In the genomic region with DNA sequence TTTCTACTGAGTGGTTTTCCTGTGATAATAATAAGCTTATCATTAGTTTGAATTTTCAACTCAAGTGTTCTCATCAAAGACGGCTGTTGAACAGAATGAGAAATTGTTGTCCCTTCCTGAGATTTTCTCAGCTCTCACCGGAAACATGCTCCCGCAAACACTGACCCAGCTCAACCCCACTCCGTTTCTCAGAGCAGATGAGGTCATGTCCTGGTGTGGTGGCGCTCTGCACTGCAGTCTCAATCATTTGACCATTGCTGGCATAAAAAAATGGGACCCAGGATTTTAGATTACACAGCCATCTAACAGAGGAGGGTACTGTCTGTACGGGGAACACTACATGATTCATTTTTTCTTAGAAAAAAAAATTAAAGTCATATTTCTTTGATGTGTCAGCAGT, we compare ENCODE assay signal across 7 mouse cellular contexts.
A peak's percentile ranks its signal among the peaks of the same experiment; 100 is the strongest.
DNase-seq lines count a peak whose midpoint lies in the region; ATAC-seq and TF ChIP-seq lines count a peak whose summit lies in the region.

No protein-coding gene starts in this region.

- no peaks in the 10 kb centered on the region for H3K4me1 ChIP-seq in kidney, embryonic 16.5 days (ENCODE audit: insufficient read depth, low read length)
- no peaks in the 10 kb centered on the region for H3K4me1 ChIP-seq in stomach, embryonic 14.5 days (ENCODE audit: control insufficient read depth, insufficient read depth, low read length)

- TF ChIP-seq CTCF in gastrocnemius, adult 2 months (IDR thresholded peaks at IDR 0.05): peak; percentile 33; the same call in 1 of the 2 replicates

- H3K27ac ChIP-seq in gastrocnemius, adult 2 months: no peak overlapping the region
- H3K27ac ChIP-seq in kidney, embryonic 16.5 days (ENCODE audit: low read length): no peak overlapping the region
- no peak overlapping the region for H3K27ac ChIP-seq in stomach, embryonic 14.5 days (ENCODE audit: low read length)

- H3K9me3 ChIP-seq in kidney, embryonic 16.5 days (ENCODE audit: low read length): no peaks in the 10 kb centered on the region
- H3K9me3 ChIP-seq in stomach, embryonic 14.5 days (ENCODE audit: control insufficient read depth, low read depth, low read length): no peaks in the 10 kb centered on the region

- H3K4me2 ChIP-seq in kidney, embryonic 16.5 days (replicated peaks; ENCODE audit: low read depth, low read length): no peak overlapping the region
- no peak overlapping the region for H3K4me2 ChIP-seq in stomach, embryonic 14.5 days (replicated peaks; ENCODE audit: low read depth, low read length)

- intact Hi-C loops in gastrocnemius, adult 2 months (cut with DNase I): no loop called here

- DNase-seq in 3134 (ENCODE audit: extremely low read depth, insufficient read length, low spot score): peak; percentile 19
- peak; percentile 3 to 13 for DNase-seq in B cell, adult 2 months
- DNase-seq in gastrocnemius, adult 2 months: peak; percentile 60
- no peak for DNase-seq in thymus, adult 18-20 months
- no peak for DNase-seq in ovary, adult 18-20 months (ENCODE audit: low spot score)

- no peaks in the 10 kb centered on the region for H3K27me3 ChIP-seq in kidney, embryonic 16.5 days (ENCODE audit: insufficient read depth, low read length)
- H3K27me3 ChIP-seq in stomach, embryonic 14.5 days (ENCODE audit: control insufficient read depth, insufficient read depth, low read length): no peaks in the 10 kb centered on the region

- peak; percentile 73; the same call in 1 of the 2 replicates for ATAC-seq in kidney, embryonic 16.5 days (ENCODE audit: low FRiP score, low TSS enrichment)
- ATAC-seq in stomach, embryonic 14.5 days (ENCODE audit: insufficient number of reproducible peaks, insufficient read depth, low FRiP score, low read depth): peak; percentile 46; the same call in 1 of the 2 replicates

- H3K4me3 ChIP-seq in gastrocnemius, adult 2 months: no peak overlapping the region
- H3K4me3 ChIP-seq in kidney, embryonic 16.5 days (ENCODE audit: low read length): no peak overlapping the region
- H3K4me3 ChIP-seq in stomach, embryonic 14.5 days (ENCODE audit: low read depth, low read length): no peak overlapping the region

- H3K36me3 ChIP-seq in kidney, embryonic 16.5 days (ENCODE audit: insufficient read depth, low read length): no peaks in the 10 kb centered on the region
- H3K36me3 ChIP-seq in stomach, embryonic 14.5 days (ENCODE audit: control insufficient read depth, insufficient read depth, low read length): no peaks in the 10 kb centered on the region

- WGBS in kidney, embryonic 16.5 days: 40% methylated on average over 6 of the region's 6 CpGs
- WGBS in stomach, embryonic 14.5 days: 19% methylated on average over 6 of the region's 6 CpGs

- no peak overlapping the region for H3K9ac ChIP-seq in kidney, embryonic 16.5 days (replicated peaks; ENCODE audit: low read length)
- H3K9ac ChIP-seq in stomach, embryonic 14.5 days (replicated peaks; ENCODE audit: low read depth, low read length): no peak overlapping the region

Comparison
In these comparisons a context has a peak if more than half of its experiments do, and no peak if none do; other contexts are left out.
1. DNase-seq: peak in 3134 (single experiment), B cell, adult 2 months (2 of 2) and gastrocnemius, adult 2 months (single experiment); none in thymus, adult 18-20 months (0 of 2) and ovary, adult 18-20 months (single experiment).